Mouse (Mus musculus) frontal cortex, postnatal 14 days (tissue): ENCODE measurements around the gene Cyb5r4.
"Not testable (repeated sequence)": the region's sequence is repeated elsewhere in the genome, so short reads cannot be mapped to it uniquely, and the experiment has no call there.

Experiments used
- DNase-seq, 2 experiments: peaks; one replicate each; pipeline ENCODE4 v3.0.0; 2022; ENCODE audit warnings: low spot score in 2 of 2

Cyb5r4 gene

GRCm38 (mm10) chr9:87021778-87022523, at the start of gene Cyb5r4:
Gene Cyb5r4, plus strand, starts transcription at chr9:87022014.
- DNase-seq = peak; percentile 86 to 92

GRCm38 (mm10) chr9:86972471-86972870, 49.3 kb upstream of the Cyb5r4 start:
- not testable (repeated sequence) for DNase-seq

DNA sequence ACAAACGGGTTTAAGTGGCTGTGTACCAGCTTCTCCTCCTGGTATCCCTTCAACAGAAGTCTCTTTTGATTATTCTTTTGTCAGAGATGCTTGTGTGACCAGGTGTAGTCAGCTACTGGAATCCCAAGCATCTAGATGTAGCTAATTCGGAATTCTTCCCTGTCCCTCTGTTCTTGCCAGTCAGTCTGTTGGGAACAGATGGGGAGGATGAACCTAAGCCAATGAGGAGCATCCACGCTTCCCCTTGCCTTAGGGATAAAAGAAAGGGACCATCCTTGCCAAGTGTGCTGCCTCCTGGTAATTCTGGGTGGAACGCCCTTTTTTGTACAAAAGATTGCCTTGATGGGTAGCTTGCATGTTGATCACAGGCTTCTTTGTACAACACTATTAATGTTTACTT, 48.3 kb upstream of the Cyb5r4 start:
- DNase-seq = no peak

DNA sequence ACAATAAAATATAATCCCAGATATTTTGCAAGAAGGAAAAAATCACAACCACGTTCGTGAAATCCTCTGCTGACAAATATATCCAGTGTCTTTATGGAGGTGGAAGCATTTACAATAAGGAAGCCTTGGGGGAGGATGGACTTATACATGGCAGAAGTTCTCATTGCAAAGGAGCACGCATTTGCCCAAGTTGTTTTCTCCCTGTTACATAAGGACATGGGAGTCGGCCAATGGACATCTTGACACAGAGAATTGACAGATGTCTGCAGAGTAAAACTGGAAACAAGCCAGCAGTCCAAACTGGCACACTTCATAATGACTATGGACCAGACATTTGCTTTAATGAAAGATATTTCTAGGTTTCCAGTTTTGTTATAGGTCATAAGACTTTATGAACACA, 44.9 kb upstream of the Cyb5r4 start:
- DNase-seq = no peak

- DNase-seq = no peak
Observed at GRCm38 (mm10) chr9:86978257-86978907, 43.4 kb upstream of the Cyb5r4 start.

DNA sequence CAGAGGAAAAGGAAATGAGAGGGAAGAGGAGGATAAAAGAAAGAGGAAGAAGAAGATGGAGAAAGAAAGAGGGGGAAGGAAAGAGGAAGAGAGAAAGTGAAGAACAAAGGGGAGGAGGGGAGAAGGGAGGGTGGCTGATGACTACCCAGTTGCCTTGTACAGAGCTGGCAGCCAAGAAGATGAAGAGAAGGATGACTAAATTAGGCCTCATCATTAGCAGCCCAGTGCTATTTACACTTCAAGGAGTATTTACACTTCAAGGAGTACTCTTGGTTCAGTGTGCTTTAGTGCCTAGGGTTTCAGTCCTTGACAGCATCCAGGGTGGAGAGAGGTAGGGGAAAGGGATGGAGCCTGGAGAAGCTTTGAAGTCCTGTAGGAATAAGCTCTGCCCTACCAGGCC, 41.8 kb upstream of the Cyb5r4 start:
- DNase-seq = no peak

GRCm38 (mm10) chr9:86980942-86981341, 40.9 kb upstream of the Cyb5r4 start:
- no peak for DNase-seq

DNA sequence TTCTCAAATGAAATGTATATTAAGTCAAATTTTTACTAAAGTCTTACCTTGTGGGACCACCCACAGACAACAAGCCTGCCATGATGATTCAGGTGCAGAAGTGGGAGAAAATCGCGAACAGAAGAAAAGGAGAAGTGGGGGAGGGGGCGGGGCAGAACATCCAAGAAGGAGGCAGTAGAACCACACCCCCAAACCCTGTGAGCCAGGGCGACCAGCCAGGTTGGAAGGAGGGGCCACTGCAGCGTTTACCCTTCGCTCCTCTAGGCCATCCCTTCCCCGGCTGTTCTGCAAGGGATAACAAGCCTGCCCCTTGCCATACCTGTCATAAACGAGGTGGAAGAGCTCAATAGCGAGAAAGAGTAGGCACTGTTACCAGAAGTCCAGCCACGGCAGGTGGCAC, 40.3 kb upstream of the Cyb5r4 start:
- DNase-seq = no peak

- no peak for DNase-seq
Observed at GRCm38 (mm10) chr9:86984583-86984982, 37.2 kb upstream of the Cyb5r4 start.

GRCm38 (mm10) chr9:86985105-86985504, 36.7 kb upstream of the Cyb5r4 start:
- DNase-seq = no peak

DNA sequence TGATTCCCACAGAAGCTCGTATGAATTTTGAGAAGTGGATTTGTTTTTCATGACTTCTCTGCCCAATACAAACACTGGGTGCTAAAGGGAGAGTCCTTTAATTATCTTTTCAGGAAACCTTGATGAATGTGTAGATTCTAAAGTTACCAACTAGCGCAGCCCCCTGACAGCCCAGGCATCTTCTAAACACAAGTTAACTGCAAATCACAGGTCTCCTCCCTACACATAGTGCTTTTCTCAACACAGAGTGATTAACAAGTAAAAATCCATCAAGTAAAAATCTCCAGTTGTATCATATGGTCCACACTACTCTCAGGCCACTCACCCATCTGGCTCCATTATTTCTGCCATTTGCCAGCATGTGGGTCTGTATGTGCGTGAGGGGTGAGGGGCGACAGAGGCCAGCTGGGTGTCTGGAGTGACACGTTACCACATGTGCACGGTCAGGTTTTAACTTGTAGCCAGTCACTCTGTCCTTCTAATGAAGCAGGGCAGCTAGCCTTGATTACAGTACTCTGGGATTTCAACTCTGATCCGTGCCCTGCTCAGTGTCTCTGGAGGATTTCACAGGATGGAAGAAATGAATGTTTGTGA, 35.0 kb upstream of the Cyb5r4 start:
- DNase-seq = no peak

- no peak for DNase-seq
Observed at GRCm38 (mm10) chr9:86989822-86990221, 32.0 kb upstream of the Cyb5r4 start.

DNA sequence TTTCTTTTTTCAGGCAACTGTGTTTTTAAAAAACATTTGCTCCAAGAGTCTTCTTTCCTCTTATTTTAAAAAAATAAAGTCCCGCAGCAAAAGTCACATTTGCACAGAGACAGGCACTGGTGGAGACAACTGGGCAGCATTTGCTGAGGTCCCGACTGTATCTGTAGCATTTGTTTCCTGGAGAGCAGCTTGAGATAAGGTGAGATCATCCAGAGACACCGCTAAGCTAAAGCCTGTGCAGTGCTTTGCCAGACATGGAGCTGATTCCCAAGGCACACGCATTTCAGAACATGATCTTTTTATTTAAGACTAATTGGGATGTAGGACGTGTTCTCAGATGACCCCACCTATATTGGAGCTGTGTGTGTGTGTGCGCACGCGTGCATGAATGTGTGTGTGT, 30.1 kb upstream of the Cyb5r4 start:
- DNase-seq = no peak

GRCm38 (mm10) chr9:86997046-86997691, 24.6 kb upstream of the Cyb5r4 start:
- no peak for DNase-seq

- DNase-seq = no peak
Observed at GRCm38 (mm10) chr9:86999956-87000582, 21.7 kb upstream of the Cyb5r4 start.

- DNase-seq = no peak
Observed at GRCm38 (mm10) chr9:87004701-87005434, 16.9 kb upstream of the Cyb5r4 start.

- DNase-seq = no peak
Observed at GRCm38 (mm10) chr9:87005435-87005779, 16.4 kb upstream of the Cyb5r4 start.

GRCm38 (mm10) chr9:87008507-87008906, 13.3 kb upstream of the Cyb5r4 start:
- no peak for DNase-seq

DNA sequence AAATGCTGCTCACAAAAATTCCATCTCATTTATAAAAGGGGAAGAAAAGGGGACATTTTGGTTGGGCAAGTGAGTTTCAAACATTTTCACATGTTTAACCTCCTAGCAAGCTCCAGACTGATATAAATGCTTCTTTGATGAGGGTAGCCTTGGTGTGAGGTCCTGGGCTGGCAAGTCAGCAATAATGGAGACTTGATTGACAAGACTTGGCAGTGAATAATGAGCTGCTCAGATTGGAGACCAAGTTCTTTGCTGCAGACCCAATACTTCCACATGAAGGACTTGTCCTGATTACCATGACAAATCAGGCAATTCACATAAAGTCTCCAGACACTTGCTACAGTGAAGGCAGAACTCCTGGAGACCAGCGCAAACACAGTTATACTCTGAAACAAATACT, 12.9 kb upstream of the Cyb5r4 start:
- no peak for DNase-seq

- peak; percentile 23 to 33 for DNase-seq
Observed at GRCm38 (mm10) chr9:87015288-87015937, 6.4 kb upstream of the Cyb5r4 start, which contains the start of gene Ripply2. Gene Ripply2, plus strand, starts transcription at chr9:87015537.

DNA sequence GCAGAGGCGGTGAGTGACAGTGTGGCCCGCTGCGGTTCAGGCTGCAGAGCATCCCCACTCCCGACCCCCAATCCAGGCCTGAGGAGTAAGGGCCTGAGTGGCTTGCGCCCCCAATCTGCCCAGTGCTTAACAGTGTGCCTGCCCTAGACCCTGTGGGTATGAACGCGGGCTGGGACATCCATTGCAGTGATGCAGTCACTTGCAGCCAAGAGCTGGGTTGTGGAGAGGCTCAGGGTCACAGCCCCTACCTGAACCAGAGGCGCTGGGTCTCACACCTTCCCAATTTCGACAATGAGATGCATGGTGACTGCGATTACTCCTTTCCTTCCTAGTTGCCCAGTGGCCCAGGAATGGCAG, 5.9 kb upstream of the Cyb5r4 start:
- no peak for DNase-seq
